Mouse (Mus musculus): ENCODE measurements around the gene Rnf13.
"Not testable (repeated sequence)": the region's sequence is repeated elsewhere in the genome, so short reads cannot be mapped to it uniquely, and the experiment has no call there.

The Rnf13 gene

GRCm38 (mm10) chr3:57735511-57736370 is at the start of gene Rnf13:
TSS of gene Rnf13 (plus strand) at chr3:57736062.
- DNase-seq (ENCODE audit: low spot score), result peak; percentile 96

GRCm38 (mm10) chr3:57691772-57692171 is 44.1 kb upstream of the Rnf13 start:
- no peak for DNase-seq (ENCODE audit: low spot score)

GRCm38 (mm10) chr3:57692719-57693118 is 43.1 kb upstream of the Rnf13 start, which contains the start of gene Ankub1:
TSS of gene Ankub1 (minus strand) at chr3:57692799.
- DNase-seq (ENCODE audit: low spot score), result no peak

GRCm38 (mm10) chr3:57696249-57696648 is 39.6 kb upstream of the Rnf13 start:
- no peak for DNase-seq (ENCODE audit: low spot score)

- DNase-seq (ENCODE audit: low spot score), result no peak
Measured at GRCm38 (mm10) chr3:57696779-57697178, 39.1 kb upstream of the Rnf13 start.

GRCm38 (mm10) chr3:57714151-57714550 is 21.7 kb upstream of the Rnf13 start:
- DNase-seq (ENCODE audit: low spot score), result no peak

- no peak for DNase-seq (ENCODE audit: low spot score)
Measured at GRCm38 (mm10) chr3:57732206-57732915, 3.5 kb upstream of the Rnf13 start.

- DNase-seq (ENCODE audit: low spot score), result no peak
Measured at GRCm38 (mm10) chr3:57736419-57737095, 695 bp downstream of the Rnf13 start.

GRCm38 (mm10) chr3:57739830-57740229 is 4.0 kb downstream of the Rnf13 start:
- no peak for DNase-seq (ENCODE audit: low spot score)

GRCm38 (mm10) chr3:57748576-57749267 is 12.9 kb downstream of the Rnf13 start:
- no peak for DNase-seq (ENCODE audit: low spot score)

GRCm38 (mm10) chr3:57776915-57777314 is 41.1 kb downstream of the Rnf13 start:
- no peak for DNase-seq (ENCODE audit: low spot score)

GRCm38 (mm10) chr3:57788472-57788871 is 52.6 kb downstream of the Rnf13 start:
- DNase-seq (ENCODE audit: low spot score), result no peak

- DNase-seq (ENCODE audit: low spot score), result no peak
Measured at GRCm38 (mm10) chr3:57789005-57789962, 53.4 kb downstream of the Rnf13 start.

- DNase-seq (ENCODE audit: low spot score), result no peak
Measured at GRCm38 (mm10) chr3:57791104-57791503, 55.2 kb downstream of the Rnf13 start.

GRCm38 (mm10) chr3:57795071-57795470 is 59.2 kb downstream of the Rnf13 start:
- not testable (repeated sequence) for DNase-seq (ENCODE audit: low spot score)

GRCm38 (mm10) chr3:57815447-57815846 is 79.6 kb downstream of the Rnf13 start:
- no peak for DNase-seq (ENCODE audit: low spot score)

- DNase-seq (ENCODE audit: low spot score), result no peak
Measured at GRCm38 (mm10) chr3:57825866-57826265, 90.0 kb downstream of the Rnf13 start.

- DNase-seq (ENCODE audit: low spot score), result no peak
Measured at GRCm38 (mm10) chr3:57833585-57833984, 97.7 kb downstream of the Rnf13 start.

GRCm38 (mm10) chr3:57836911-57837310 is 101.0 kb downstream of the Rnf13 start:
- no peak for DNase-seq (ENCODE audit: low spot score)

GRCm38 (mm10) chr3:57843775-57844174 is 107.9 kb downstream of the Rnf13 start:
- no peak for DNase-seq (ENCODE audit: low spot score)
